Mouse (Mus musculus): ENCODE data around the gene Slc10a4.

DNA sequence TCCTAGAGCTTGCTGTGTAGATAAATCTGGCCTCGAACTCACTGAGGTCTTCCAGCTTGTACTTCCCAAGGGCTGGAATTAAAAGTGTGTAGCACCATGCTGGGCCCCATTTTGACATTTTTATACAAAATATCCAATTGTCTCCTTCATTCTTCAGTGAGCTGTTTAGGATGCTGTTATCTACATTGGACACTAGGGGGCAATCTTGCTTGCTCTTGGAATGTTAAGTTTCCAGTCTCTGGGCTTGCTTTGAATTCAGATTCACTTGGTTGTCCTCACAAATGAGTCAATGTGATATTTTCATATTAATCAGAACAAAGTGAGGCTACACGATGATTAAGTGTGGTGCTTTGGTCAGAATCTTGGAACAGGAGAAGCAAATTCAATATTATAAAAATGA lies 22.6 kb upstream of the Slc10a4 start:
- TF ChIP-seq POLR2A (IDR thresholded peaks at IDR 0.05; ENCODE audit: low read depth, low read length) (no peak), CTCF (IDR thresholded peaks at IDR 0.05; ENCODE audit: extremely low read depth, insufficient read length, insufficient replicate concordance, low read depth, low read length) (no peak)
